Mouse (Mus musculus) midbrain, embryonic 10.5 days (tissue): ENCODE data around the gene Cd7. TPM values are rescaled to one million over a fixed set of nuclear protein-coding genes. Genes with fewer than 3 reads are reported as not detected.
A peak's percentile ranks its signal among the peaks of the same experiment; 100 is the strongest.
"Not testable (repeated sequence)": the region's sequence is repeated elsewhere in the genome, so short reads cannot be mapped to it uniquely, and the experiment has no call there.

Source experiments
- DNase-seq: peaks from one replicate; pipeline ENCODE4 v3.0.0-alpha.2; 2017; ENCODE audit warnings: low spot score
- H3K27ac ChIP-seq: fragments of 300-500 bp; sonication (generic); replicated peaks from 2 replicates; pipeline ENCODE4 v1.5.1; 2016; ENCODE audit warnings: mild to moderate bottlenecking
- H3K27me3 ChIP-seq: fragments of 300-500 bp; sonication (generic); 2 replicates; pipeline ENCODE4 v1.6.1; 2016; ENCODE audit warnings: low read depth, mild to moderate bottlenecking; ENCODE audit not compliant: poor library complexity, severe bottlenecking
- H3K36me3 ChIP-seq: fragments of 300-500 bp; sonication (generic); 2 replicates; pipeline ENCODE4 v1.6.1; 2016; ENCODE audit warnings: mild to moderate bottlenecking, moderate library complexity
- H3K4me1 ChIP-seq: fragments of 300-500 bp; sonication (generic); 2 replicates; pipeline ENCODE4 v1.6.1; 2016
- H3K4me3 ChIP-seq: fragments of 300-500 bp; sonication (generic); 2 replicates; pipeline ENCODE4 v1.5.1; 2016; ENCODE audit warnings: mild to moderate bottlenecking, moderate library complexity
- H3K9me3 ChIP-seq: fragments of 300-500 bp; sonication (generic); replicated peaks from 2 replicates; pipeline ENCODE4 v1.6.1; 2016; ENCODE audit warnings: mild to moderate bottlenecking
- WGBS: fragments of 180-500 bp; shearing (Covaris S2); methylation state at CpG from one replicate; pipeline ENCODE4 v1.1.7; 2016; 5-methylcytosine and 5-hydroxymethylcytosine counted together
- polyA plus RNA-seq: library from polyadenylated mRNA; unstranded; fragments of >200 nt; fragmentation: Nextera tagmentation; extraction: Ambion mirVana; gene quantifications from 2 replicates; pipeline ENCODE4 v1.2.1, GENCODE M21; 2016

Gene Cd7
- polyA plus RNA-seq, 1 experiment from 2014 or later = not detected

DNA sequence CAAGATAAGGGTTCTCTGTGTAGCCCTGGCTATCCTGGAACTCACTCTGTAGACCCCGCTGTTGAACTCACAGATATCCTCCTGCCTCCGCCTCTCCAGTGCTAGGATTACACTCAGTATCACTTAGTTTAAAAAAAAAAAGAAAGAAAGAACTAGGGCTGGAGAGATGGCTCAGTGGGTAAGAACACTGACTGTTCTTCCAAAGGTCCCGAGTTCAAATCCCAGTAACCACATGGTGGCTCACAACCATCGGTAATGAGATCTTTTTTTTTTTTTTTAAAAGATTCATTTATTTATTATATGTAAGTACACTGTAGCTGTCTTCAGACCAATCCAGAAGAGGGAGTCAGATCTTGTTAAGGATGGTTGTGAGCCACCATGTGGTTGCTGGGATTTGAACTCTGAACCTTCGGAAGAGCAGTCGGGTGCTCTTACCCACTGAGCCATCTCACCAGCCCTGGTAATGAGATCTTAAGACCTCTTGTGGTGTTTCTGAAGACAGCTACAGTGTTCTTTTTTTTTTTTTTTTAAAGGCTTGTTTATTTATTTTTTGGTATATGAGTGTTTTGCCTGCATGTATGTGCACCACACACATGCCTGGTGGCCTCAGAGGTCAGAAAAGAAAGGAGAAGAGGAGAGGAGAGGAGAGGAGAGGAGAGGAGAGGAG lies 21.3 kb upstream of the Cd7 start:
- not testable (repeated sequence) for H3K4me3 ChIP-seq, H3K4me1 ChIP-seq, H3K27ac ChIP-seq, H3K9me3 ChIP-seq, H3K27me3 ChIP-seq, H3K36me3 ChIP-seq, DNase-seq
- WGBS = 97% methylated on average over 6 of the region's 6 CpGs

DNA sequence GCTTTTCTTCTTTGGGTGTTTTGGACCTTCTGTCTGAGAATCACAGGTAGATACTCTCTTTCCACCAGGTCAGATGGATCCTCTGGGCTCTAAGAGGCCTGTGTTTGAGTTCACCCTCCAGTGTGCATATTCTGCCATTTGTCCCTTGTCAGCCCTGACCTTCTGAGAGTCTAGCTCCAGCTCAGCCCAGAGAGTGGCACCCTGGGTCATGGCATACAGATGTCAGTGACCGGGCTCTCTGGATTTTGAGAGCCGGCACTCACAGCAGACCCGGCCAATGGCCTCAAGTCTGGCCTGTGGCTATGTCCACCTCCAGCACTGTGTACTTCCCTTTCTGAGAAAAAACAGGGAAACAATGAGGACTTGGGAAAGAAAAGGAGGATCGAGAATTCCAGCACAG lies 20.3 kb upstream of the Cd7 start:
- no peaks in the 10 kb centered on the region for H3K27me3 ChIP-seq
- WGBS = 92% methylated on average over 4 of the region's 4 CpGs
- no peak overlapping the region for H3K4me3 ChIP-seq
- no peak overlapping the region for H3K27ac ChIP-seq
- no peaks in the 10 kb centered on the region for H3K36me3 ChIP-seq
- no peaks in the 10 kb centered on the region for H3K9me3 ChIP-seq
- no peak for DNase-seq
- H3K4me1 ChIP-seq = no peaks in the 10 kb centered on the region

DNA sequence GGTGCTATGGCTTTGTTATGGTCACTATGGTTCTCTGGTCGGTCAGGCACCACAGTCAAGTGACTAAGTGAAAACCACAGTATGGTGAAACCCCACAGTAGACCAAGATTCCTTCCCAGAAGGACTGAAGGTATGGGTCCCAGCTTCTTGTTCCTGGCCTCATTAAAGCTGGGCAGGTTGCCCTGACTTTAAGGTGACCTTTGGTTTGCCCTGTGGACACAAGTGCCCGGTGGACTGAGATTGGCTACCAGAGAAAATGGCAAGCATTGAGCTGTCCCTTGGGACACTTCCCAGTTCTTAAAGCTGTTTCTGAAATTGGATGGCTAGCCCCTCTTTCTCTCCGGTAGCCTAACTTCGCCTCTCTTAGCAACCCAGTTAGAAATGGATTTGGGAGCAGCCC lies 19.7 kb upstream of the Cd7 start:
- DNase-seq = no peak
- WGBS = 85% methylated on average over 4 of the region's 4 CpGs
- Histone ChIP-seq H3K4me3 (no peak overlapping the region), H3K27ac (no peak overlapping the region), H3K36me3 (no peaks in the 10 kb centered on the region), H3K9me3 (no peaks in the 10 kb centered on the region), H3K4me1 (no peaks in the 10 kb centered on the region), H3K27me3 (no peaks in the 10 kb centered on the region)

DNA sequence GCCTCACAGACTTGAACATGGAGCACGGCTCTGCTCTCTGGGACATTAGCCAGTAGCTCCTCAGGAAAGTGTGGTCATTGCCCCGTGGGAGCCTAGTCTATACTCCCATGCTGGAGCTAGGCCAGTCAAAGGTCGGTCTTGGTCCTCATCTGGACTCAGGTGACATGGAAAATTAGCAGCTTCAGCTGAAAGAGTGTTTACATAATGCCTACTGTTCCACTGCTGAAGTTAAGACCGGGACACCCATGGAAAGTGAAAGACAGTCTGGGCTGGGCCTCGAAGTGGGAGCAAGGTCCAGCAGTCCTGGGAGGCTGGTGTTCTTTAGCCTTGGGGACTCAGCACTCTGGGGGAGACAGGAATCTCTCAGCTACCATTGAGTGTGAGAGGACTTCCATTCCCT lies 18.9 kb upstream of the Cd7 start:
- no peaks in the 10 kb centered on the region for H3K9me3 ChIP-seq
- 83% methylated on average over 5 of the region's 5 CpGs for WGBS
- DNase-seq = no peak
- H3K4me1 ChIP-seq = no peaks in the 10 kb centered on the region
- H3K4me3 ChIP-seq = no peak overlapping the region
- no peaks in the 10 kb centered on the region for H3K36me3 ChIP-seq
- no peak overlapping the region for H3K27ac ChIP-seq
- H3K27me3 ChIP-seq = no peaks in the 10 kb centered on the region

DNA sequence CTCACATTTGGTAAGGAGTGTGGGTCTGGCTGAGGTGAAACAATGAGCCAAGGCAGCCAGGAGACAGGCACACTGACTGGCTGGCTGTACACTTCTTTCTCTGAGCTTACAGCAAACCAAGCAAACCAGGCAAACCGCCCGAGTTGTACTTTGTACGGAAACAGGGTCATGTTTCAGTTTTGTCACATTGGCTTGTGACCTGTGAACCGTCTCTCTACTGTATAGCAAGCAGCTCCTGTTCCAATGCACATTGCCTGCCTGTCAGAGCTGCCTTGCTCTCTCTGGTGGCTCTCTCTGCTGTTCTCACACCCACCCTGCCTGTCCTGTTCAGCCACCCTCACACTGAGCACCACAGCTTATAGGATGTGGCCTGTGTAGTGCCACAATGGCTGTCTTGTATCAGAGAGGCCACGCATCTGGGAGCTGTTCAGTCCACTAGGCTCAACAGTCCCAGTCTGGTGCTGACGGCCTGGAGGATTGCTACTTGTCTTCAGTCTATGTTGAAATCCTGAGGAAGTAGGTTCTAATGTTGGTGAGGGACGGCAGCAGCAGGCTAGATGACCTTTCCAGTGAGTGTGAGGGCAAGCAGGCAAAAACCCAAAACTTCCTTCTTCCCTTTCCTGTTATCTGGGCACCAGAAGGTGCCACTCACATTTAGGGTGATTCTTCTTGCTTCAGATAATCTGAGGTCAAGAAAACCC lies 17.5 kb upstream of the Cd7 start:
- Histone ChIP-seq H3K9me3 (no peaks in the 10 kb centered on the region), H3K27ac (no peak overlapping the region), H3K36me3 (no peaks in the 10 kb centered on the region), H3K27me3 (no peaks in the 10 kb centered on the region), H3K4me3 (no peak overlapping the region), H3K4me1 (no peaks in the 10 kb centered on the region)
- WGBS = 80% methylated on average over 7 of the region's 7 CpGs
- no peak for DNase-seq

DNA sequence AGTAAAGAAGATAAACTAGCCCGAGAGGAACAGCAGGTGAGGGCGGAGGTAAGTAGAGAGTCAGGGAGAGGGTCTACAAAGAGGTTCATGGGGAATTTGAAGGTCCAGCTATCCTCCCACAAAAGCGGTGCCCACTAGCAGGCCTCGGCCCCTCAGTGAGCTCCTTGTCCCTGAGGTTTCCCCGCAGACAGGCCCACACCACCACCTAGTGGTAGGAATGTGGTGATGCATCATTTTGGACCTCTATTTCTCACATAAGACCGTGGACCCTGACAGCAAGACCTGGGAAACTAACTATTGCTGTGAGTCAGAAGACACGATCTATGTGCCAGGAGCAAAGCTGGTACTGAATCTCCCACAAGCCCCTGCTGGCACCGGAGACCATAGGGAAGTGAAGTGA lies 14.3 kb upstream of the Cd7 start:
- Histone ChIP-seq H3K36me3 (no peaks in the 10 kb centered on the region), H3K27me3 (no peaks in the 10 kb centered on the region)
- WGBS = 12% methylated on average over 8 of the region's 8 CpGs

DNA sequence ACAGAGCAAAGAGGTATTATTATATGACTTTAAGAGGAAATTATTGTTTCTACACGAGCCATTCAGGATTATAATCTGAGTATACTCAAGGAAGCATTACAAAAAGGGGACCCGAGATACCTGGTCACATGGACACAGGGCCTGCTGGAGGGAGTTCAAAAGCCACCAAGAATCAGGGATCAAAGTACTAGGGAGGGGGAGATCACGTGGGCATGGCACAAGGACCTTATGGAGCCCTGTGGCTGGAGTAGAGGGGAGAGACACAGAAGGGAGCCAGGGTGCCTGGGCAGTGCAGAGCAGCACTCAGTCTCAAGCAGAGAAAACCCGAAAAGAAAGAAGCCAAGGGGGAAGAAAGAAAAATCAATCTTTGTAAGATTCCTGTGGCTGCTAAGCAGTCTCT lies 13.2 kb upstream of the Cd7 start:
- no peak for DNase-seq
- Histone ChIP-seq H3K9me3 (no peaks in the 10 kb centered on the region), H3K36me3 (no peaks in the 10 kb centered on the region), H3K27ac (no peak overlapping the region), H3K27me3 (peaks cover 2% of the 10 kb centered on the region; the same call in 1 of the 2 replicates), H3K4me3 (no peak overlapping the region), H3K4me1 (no peaks in the 10 kb centered on the region)
- 79% methylated on average over 4 of the region's 4 CpGs for WGBS

More for the DNA sequence above, 14.3 kb upstream of the Cd7 start:
- Histone ChIP-seq H3K27ac (no peak overlapping the region), H3K4me3 (no peak overlapping the region), H3K4me1 (no peaks in the 10 kb centered on the region), H3K9me3 (no peaks in the 10 kb centered on the region)
- DNase-seq = peak; percentile 81

DNA sequence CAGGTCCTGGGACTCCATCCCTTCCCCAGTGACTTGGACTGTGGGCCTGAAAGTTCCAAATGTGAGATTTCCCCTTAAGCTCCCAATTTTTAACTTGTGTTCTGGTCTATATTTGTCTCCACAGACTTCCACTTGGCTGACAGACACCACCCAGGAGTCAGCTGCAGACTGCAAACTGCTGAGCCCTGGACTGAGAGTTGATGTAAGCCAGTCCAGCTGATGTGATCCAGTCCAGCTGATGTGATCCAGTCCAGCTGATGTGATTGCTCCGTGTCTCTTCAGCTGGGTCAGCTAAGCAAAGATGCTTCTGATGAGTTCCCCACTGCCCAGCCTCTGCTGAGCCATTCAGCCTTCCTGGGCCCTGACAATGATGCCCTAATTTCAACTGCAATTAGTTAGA lies 12.6 kb upstream of the Cd7 start:
- Histone ChIP-seq H3K4me1 (no peaks in the 10 kb centered on the region), H3K36me3 (no peaks in the 10 kb centered on the region), H3K27ac (no peak overlapping the region), H3K27me3 (peaks cover 8% of the 10 kb centered on the region; the same call in 1 of the 2 replicates), H3K4me3 (no peak overlapping the region), H3K9me3 (no peaks in the 10 kb centered on the region)
- WGBS = 67% methylated on average over 1 of the region's 1 CpGs
- DNase-seq = no peak

DNA sequence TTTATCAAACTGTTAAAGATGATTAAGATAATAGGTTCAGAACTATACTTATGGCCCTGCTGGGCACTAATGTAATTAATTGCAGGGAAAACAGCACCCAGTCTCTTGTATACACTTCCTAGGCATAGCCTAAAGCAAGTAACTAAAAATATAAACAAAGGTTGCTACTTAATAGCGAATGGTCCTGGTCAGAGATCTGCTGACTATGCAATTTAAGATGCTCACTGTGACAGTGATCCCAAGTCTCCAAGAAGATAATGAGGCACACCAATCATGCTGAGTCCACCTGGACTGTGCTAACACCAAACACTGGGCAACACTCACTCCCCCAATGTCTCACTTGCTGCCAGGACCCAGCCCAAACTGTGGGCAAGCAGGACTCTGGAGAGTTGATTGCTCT lies 10.6 kb upstream of the Cd7 start:
- WGBS = 85% methylated on average over 1 of the region's 1 CpGs
- peaks cover 7% of the 10 kb centered on the region for H3K4me1 ChIP-seq

DNA sequence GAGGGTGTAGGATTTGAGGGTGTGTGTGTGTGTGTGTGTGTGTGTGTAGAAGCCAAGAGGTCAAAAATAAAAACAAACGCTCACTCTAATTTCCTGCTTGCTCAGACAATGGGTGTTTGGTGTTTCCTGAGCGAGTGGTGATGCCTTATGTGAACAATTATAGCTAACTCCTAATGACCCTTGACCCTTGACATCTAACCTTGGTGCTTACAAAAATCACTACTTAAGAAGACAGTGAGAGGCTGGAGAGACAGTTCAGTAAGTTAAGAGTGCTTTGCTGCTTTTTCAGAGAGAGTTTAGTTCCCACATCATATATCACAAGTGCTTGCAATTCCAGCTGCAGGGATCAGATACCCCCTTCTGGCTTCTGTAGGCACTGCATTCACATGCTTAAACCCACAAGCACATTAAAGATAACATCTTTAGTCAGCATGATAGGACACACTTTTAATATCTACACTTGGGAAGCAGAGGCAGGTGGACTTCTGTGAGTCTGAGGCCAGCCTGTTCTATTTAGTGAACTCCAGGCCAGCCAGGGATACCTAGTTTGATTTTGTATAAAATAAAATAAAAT lies 8.7 kb upstream of the Cd7 start:
- no peak for DNase-seq
- Histone ChIP-seq H3K4me3 (no peak overlapping the region), H3K27me3 (peaks cover 8% of the 10 kb centered on the region; the same call in 1 of the 2 replicates), H3K4me1 (peaks cover 11% of the 10 kb centered on the region), H3K36me3 (no peaks in the 10 kb centered on the region), H3K27ac (no peak overlapping the region), H3K9me3 (no peaks in the 10 kb centered on the region)
- WGBS = 57% methylated on average over 2 of the region's 2 CpGs

More for the DNA sequence above, 10.6 kb upstream of the Cd7 start:
- DNase-seq = no peak
- no peaks in the 10 kb centered on the region for H3K9me3 ChIP-seq
- H3K36me3 ChIP-seq = no peaks in the 10 kb centered on the region
- peaks cover 8% of the 10 kb centered on the region; the same call in 1 of the 2 replicates for H3K27me3 ChIP-seq
- H3K4me3 ChIP-seq = no peak overlapping the region
- no peak overlapping the region for H3K27ac ChIP-seq

DNA sequence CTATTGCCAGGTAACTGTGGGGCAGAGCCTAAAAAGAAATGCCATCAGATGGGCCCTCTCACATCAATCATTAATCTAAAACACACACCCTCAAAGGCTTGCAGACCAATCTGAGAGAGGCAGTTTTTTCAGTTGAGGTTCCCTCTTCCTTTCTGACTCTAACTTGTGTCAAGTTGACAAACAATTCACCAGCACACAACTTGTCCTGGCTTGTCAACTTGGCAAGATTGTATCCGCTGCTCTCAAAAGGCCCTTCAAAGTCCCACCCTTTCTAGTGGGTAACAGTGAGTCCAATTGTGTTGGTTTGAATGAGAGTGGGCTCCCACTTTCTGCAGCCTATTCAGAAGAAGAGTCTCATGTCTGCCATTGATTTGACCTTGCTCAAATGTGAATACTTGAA lies 6.1 kb upstream of the Cd7 start:
- Histone ChIP-seq H3K36me3 (no peaks in the 10 kb centered on the region), H3K9me3 (no peaks in the 10 kb centered on the region), H3K27ac (no peak overlapping the region), H3K4me1 (peaks cover 11% of the 10 kb centered on the region), H3K4me3 (no peak overlapping the region), H3K27me3 (peaks cover 8% of the 10 kb centered on the region; the same call in 1 of the 2 replicates)
- no peak for DNase-seq
- 85% methylated on average over 1 of the region's 1 CpGs for WGBS

DNA sequence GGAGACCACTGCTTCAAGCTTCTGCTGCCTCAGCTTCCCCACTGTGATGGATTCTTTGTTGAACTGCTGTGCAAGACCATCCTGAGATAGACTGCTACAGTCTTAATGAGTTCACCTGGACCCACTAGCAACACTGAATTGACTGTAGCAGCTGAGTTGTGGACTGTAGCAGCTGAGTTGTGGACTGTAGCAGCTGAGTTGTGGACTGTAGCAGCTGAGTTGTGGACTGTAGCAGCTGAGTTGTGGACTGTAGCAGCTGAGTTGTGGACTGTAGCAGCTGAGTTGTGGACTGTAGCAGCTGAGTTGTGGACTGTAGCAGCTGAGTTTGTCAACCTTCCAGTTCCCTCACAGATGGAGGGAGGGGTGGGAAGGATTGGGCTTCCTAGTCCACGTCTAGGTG lies 3.8 kb upstream of the Cd7 start:
- DNase-seq, H3K36me3 ChIP-seq, H3K27ac ChIP-seq, H3K27me3 ChIP-seq, H3K9me3 ChIP-seq, H3K4me3 ChIP-seq: not testable (repeated sequence)
- WGBS = 74% methylated on average over 1 of the region's 1 CpGs
- peaks cover 11% of the 10 kb centered on the region for H3K4me1 ChIP-seq

DNA sequence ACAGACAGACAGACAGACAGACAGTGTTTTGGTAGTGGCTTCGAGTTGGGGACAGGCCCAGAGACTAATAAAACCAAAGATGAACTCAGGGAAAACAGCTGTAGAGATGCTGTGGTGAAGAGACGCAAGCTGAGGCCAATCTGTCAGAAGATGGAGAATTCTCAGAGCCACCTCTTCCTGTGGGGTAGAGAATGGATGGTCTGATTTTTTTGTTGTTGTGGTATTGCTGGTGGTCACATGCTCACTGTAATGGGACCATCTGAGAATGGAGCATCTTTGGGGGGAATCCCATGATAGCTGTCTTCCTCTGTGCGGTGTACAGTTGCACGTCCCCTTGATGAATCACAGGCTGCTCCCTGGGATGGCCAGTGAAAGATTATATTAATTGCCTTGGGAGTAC lies 3.3 kb upstream of the Cd7 start:
- no peak overlapping the region for H3K27ac ChIP-seq
- DNase-seq = no peak
- peaks cover 7% of the 10 kb centered on the region; the same call in 1 of the 2 replicates for H3K27me3 ChIP-seq
- no peaks in the 10 kb centered on the region for H3K36me3 ChIP-seq
- H3K4me1 ChIP-seq = peaks cover 11% of the 10 kb centered on the region
- WGBS = 87% methylated on average over 4 of the region's 4 CpGs
- no peak overlapping the region for H3K4me3 ChIP-seq
- H3K9me3 ChIP-seq = no peaks in the 10 kb centered on the region
